Mouse (Mus musculus) lung, embryonic 16.5 days (tissue): ENCODE results near the gene Svopl. TPM values are rescaled to one million over a fixed set of nuclear protein-coding genes. Genes with fewer than 3 reads are reported as not detected.

ENCODE experiments used
- ATAC-seq: fragments of 200-750 bp; cut with Nextera tagmentation; 2 replicates; pipeline ENCODE4 v1.8.0; 2017; ENCODE audit warnings: low read depth, mild to moderate bottlenecking, moderate library complexity
- H3K27ac ChIP-seq: fragments of 300-500 bp; sonication (generic); 2 replicates; pipeline ENCODE4 v1.5.1; 2014; ENCODE audit warnings: mild to moderate bottlenecking, control low read depth, low read length
- H3K27me3 ChIP-seq: fragments of 300-500 bp; sonication (generic); 2 replicates; pipeline ENCODE4 v1.6.1; 2014; ENCODE audit warnings: low read depth, low read length, mixed read lengths; ENCODE audit not compliant: control insufficient read depth, insufficient read depth
- H3K36me3 ChIP-seq: fragments of 300-500 bp; sonication (generic); 2 replicates; pipeline ENCODE4 v1.6.1; 2014; ENCODE audit warnings: low read length; ENCODE audit not compliant: control insufficient read depth, insufficient read depth
- H3K4me1 ChIP-seq: fragments of 300-500 bp; sonication (generic); replicated peaks from 2 replicates; pipeline ENCODE4 v1.6.1; 2014; ENCODE audit warnings: low read length, mixed read lengths; ENCODE audit not compliant: control insufficient read depth, insufficient read depth
- H3K4me2 ChIP-seq: fragments of 300-500 bp; sonication (generic); 2 replicates; pipeline ENCODE4 v1.6.1; 2014; ENCODE audit warnings: low read depth, low read length, control low read depth
- H3K4me3 ChIP-seq: fragments of 300-500 bp; sonication (generic); 2 replicates; pipeline ENCODE4 v1.5.1; 2014; ENCODE audit warnings: mild to moderate bottlenecking, low read length, control low read depth
- H3K9ac ChIP-seq: fragments of 300-500 bp; sonication (generic); 2 replicates; pipeline ENCODE4 v1.6.1; 2014; ENCODE audit warnings: low read length, control low read depth
- H3K9me3 ChIP-seq: fragments of 300-500 bp; sonication (generic); 2 replicates; pipeline ENCODE4 v1.6.1; 2016; ENCODE audit warnings: low read length; ENCODE audit not compliant: control insufficient read depth
- WGBS: fragments of 180-500 bp; shearing (Covaris S2); extraction: QIAGEN DNeasy Blood & Tissue Kit; methylation state at CpG from one replicate; pipeline ENCODE4 v1.1.7; 2014; 5-methylcytosine and 5-hydroxymethylcytosine counted together
- polyA plus RNA-seq: library from polyadenylated mRNA; unstranded; fragments of >200 nt; fragmentation: Nextera tagmentation; extraction: Ambion mirVana; gene quantifications from 2 replicates; pipeline ENCODE4 v1.2.1, GENCODE M21; 2015

The Svopl gene
- polyA plus RNA-seq, 1 experiment from 2014 or later: 1.6 TPM

DNA sequence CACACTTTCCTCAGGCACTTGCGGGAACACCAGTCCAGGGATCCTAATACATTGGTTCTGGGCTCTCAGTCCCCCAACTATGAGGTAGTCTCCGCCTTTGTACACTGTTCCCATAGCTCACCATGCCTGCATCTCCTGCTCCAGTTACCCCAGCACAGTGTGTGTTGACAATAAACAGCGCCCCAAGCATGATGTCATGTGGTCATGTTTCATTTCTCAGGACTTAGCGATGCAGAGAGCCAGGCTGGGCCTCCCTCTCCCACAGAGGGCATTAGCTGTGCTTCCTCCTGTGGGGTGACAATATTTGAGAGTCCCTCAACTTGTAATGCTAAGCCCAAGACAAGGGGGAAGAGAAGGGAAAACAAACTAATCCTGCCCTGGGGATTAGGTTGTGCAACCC is 1.2 kb upstream of the Svopl start:
- 73% methylated on average over 4 of the region's 4 CpGs for WGBS
- no peak overlapping the region for H3K27ac ChIP-seq
- H3K36me3 ChIP-seq: no peaks in the 10 kb centered on the region
- no peaks in the 10 kb centered on the region; the same call in 1 of the 2 replicates for H3K9me3 ChIP-seq
- peaks cover 4% of the 10 kb centered on the region; the same call in 1 of the 2 replicates for H3K4me1 ChIP-seq
- ATAC-seq: no peak
- no peak overlapping the region for H3K9ac ChIP-seq
- H3K4me2 ChIP-seq: no peak overlapping the region
- H3K4me3 ChIP-seq: no peak overlapping the region
- no peaks in the 10 kb centered on the region for H3K27me3 ChIP-seq

DNA sequence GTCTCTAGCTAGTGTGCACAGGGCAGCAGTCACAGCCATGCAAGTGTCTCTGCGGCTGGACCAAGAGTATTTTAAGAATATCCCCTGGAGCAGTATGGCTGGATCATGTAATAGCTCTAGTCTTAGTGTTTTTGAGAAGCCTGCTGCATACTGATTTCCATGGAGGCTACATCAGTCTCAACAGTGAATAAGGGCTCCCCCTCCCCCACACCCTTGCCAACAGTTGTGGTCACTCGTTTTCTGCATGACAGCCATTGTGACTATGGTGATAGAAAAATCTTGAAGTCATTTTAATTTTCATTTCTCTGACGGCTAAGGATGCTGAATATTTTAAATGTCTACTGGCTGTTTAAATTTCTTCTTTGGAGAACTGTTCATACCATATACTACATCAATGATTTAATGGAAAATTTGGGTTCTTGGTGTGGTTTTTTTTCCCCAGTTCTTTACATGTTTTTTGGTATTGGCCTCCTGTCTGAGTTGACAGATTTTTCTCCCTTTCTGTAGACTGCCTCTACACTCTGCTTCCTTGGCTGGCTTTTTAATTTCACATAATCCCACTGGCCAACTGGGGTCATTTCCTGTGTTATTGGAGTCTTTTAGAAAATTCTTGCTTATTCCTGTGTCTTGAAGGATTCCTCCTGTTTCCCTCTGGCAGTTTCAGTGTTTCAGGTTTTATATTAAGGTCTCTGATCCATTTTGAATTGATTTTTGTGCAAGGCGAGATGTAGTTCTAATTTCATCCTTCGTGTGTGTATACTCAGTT is 13.8 kb downstream of the Svopl start:
- Histone ChIP-seq H3K4me1 (peaks cover 17% of the 10 kb centered on the region), H3K36me3 (no peaks in the 10 kb centered on the region), H3K27me3 (no peaks in the 10 kb centered on the region), H3K9ac (no peak overlapping the region), H3K4me2 (no peak overlapping the region), H3K9me3 (no peaks in the 10 kb centered on the region), H3K4me3 (no peak overlapping the region), H3K27ac (peak overlapping the region; percentile 59)
- peak; percentile 61; the same call in 1 of the 2 replicates for ATAC-seq
- 59% methylated on average over 5 of the region's 5 CpGs for WGBS

DNA sequence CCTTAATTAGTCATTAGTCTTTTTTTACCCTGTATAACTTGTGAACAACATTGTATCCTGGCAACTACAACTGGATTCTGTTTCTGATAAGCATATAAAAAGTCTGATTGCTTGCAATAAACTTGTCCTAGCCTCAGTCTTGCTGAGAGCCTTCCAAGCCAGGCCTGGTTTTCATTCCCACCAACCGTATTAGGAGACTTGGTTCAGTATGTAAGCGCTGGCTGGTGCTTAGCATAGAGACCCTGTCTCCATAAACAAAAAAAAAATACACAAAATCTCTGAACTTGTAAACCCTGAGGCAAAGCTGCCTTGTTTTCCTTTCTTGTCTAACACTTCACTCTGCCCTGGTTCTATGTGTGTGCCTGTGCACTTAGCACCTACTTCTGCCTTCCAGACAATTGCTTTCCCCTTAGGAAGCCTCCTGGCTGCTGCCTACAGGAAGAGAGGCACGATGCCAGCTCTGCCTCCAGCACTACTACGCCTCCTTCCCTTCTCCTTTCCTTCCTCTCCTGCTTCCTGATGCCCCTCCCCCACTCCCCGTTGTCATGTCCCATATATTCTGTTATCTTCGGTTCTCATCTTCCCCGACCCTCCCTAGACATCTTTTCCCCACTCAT is 14.8 kb downstream of the Svopl start:
- Histone ChIP-seq H3K4me3 (no peak overlapping the region), H3K9me3 (no peaks in the 10 kb centered on the region), H3K9ac (no peak overlapping the region), H3K4me2 (no peak overlapping the region), H3K27ac (peak overlapping the region; percentile 59), H3K36me3 (no peaks in the 10 kb centered on the region), H3K4me1 (peaks cover 17% of the 10 kb centered on the region), H3K27me3 (no peaks in the 10 kb centered on the region)
- WGBS: 24% methylated on average over 7 of the region's 7 CpGs
- peak; percentile 63 for ATAC-seq

DNA sequence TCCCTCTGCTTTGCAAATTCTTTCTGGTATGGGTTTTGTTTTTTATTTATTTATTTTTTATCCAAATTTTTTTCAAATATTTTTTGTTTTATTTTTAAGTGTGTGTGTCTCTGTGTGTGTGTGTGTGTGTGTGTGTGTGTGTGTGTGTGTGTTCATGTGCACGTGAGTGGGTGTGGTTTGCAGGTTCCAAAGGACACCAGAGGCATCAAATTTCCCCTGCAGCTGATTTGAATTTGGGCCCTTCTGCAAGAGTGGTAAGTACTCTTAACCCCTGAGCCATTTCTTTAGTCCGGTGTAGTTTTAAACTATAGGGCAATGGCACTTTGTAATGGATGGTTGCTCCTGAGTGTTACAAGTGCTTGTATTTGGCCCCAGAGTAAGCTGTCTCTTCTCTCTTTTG is 18.6 kb downstream of the Svopl start:
- Histone ChIP-seq H3K27ac (no peak overlapping the region), H3K36me3 (no peaks in the 10 kb centered on the region), H3K9ac (no peak overlapping the region), H3K9me3 (no peaks in the 10 kb centered on the region), H3K4me2 (no peak overlapping the region), H3K4me1 (peaks cover 13% of the 10 kb centered on the region), H3K27me3 (no peaks in the 10 kb centered on the region), H3K4me3 (no peak overlapping the region)
- WGBS: 31% methylated on average over 2 of the region's 2 CpGs
- ATAC-seq: no peak

DNA sequence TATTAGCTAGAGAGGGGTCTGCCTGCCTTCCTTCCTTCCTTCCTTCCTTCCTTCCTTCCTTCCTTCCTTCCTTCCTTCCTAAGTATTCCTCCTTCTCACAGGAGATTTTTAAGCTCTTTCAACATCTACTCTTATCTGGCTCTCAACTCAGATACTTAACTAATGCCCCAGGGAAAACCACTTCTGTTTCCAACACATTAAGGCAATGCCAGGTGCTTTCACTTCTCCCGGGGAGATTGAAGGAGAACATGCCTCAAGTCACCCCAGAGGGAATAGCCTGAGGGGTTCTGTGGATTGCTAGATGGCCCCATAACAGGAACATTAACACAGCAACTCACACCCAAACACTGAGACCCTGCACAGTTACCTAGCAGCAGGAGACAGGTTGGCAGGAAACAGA is 19.0 kb downstream of the Svopl start:
- H3K9me3 ChIP-seq: no peaks in the 10 kb centered on the region
- no peak overlapping the region for H3K4me3 ChIP-seq
- ATAC-seq: no peak
- no peaks in the 10 kb centered on the region for H3K36me3 ChIP-seq
- no peaks in the 10 kb centered on the region for H3K27me3 ChIP-seq
- 38% methylated on average over 1 of the region's 1 CpGs for WGBS
- peaks cover 12% of the 10 kb centered on the region for H3K4me1 ChIP-seq
- H3K27ac ChIP-seq: peak overlapping the region; percentile 51; the same call in 1 of the 2 replicates
- no peak overlapping the region for H3K4me2 ChIP-seq
- no peak overlapping the region for H3K9ac ChIP-seq

DNA sequence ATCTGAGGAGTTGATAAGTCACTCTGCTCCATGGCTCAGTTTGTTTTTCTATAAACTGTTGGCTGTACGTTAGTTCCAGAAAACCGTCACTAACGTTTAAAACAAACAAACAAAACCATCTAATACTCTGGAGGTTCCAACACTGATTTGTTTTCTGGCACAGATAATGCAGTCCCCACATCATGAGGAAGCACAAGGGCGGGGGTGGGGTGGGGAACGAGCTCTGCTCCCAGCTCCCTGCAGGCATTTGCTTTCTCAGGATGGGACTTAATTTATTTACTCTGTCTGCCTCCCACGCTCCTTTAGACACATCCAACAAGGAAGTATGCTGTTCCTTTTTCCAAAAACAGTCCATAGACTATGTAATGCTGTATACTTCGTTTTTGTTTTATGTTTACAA is 23.5 kb downstream of the Svopl start:
- no peaks in the 10 kb centered on the region for H3K36me3 ChIP-seq
- no peak overlapping the region for H3K4me2 ChIP-seq
- WGBS: 13% methylated on average over 7 of the region's 7 CpGs
- no peaks in the 10 kb centered on the region for H3K9me3 ChIP-seq
- H3K4me3 ChIP-seq: no peak overlapping the region
- no peak overlapping the region for H3K27ac ChIP-seq
- no peaks in the 10 kb centered on the region for H3K27me3 ChIP-seq
- ATAC-seq: peak; percentile 86
- no peak overlapping the region for H3K9ac ChIP-seq
- H3K4me1 ChIP-seq: peaks cover 3% of the 10 kb centered on the region; the same call in 1 of the 2 replicates

DNA sequence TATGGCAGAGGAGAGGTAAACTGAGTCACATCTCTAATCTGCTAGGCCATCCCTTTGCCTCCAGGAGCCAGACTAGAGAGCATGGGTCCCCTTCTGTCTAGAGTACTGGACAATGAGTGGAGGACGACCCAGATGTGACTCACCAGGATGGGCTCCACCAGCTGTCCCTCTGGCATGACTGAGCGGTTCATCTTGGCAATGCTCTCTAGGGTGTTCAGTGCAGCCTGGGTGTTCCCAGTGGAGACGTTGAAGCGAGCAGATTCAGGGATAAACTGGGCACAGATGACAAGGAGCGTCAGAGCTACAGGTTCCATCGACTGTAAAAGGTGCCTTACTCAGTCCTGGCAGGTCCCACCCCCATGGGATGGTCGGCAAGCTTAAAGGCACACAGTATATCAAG is 25.4 kb downstream of the Svopl start:
- ATAC-seq: no peak
- H3K27ac ChIP-seq: no peak overlapping the region
- H3K27me3 ChIP-seq: no peaks in the 10 kb centered on the region
- H3K4me1 ChIP-seq: peaks cover 3% of the 10 kb centered on the region; the same call in 1 of the 2 replicates
- whole genome bisulfite sequencing: 80% methylated on average over 7 of the region's 7 CpGs
- H3K4me2 ChIP-seq: no peak overlapping the region
- H3K9me3 ChIP-seq: no peaks in the 10 kb centered on the region
- H3K36me3 ChIP-seq: no peaks in the 10 kb centered on the region
- no peak overlapping the region for H3K9ac ChIP-seq
- no peak overlapping the region for H3K4me3 ChIP-seq

DNA sequence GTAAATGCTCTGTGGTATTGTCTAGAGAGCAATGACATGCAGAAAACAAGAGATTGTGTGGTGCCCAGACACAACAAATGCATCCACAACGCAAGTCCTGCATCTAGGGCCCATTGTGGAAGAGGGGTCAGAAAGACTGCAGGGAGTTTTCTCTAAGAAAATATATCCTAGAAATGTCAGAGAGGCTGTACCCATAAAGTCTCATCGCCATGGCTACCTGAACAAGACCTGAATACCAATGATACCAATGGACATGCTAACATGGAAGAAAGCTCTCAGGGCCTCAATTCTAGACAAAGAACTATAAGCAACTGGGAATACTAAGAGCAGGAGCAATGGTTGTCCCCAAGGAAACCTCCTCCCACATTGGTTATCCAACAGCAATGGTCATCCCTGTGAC is 34.0 kb downstream of the Svopl start:
- Histone ChIP-seq H3K27ac (no peak overlapping the region), H3K9ac (no peak overlapping the region), H3K9me3 (no peaks in the 10 kb centered on the region), H3K4me2 (no peak overlapping the region), H3K27me3 (no peaks in the 10 kb centered on the region), H3K4me3 (no peak overlapping the region), H3K4me1 (no peaks in the 10 kb centered on the region), H3K36me3 (no peaks in the 10 kb centered on the region)
- WGBS: 87% methylated on average over 2 of the region's 2 CpGs
- ATAC-seq: no peak

DNA sequence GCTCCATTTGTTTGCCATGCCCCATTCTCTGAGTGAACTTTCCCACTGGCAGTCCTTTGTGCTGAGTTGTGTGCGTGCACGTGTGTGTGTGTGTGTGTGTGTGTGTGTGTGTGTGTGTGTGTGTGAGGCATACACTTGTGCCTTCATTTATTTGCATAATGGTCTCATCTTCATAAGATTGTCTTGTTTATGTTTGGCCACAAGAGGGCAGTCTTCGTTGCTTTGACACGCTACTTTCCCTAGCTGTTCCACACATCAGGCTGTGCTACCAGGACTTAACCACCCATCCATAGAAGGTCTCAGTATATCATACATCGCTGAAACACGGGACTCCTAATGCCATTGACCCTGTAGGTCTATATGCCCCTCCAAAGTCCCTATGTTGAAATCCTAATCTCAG is 39.3 kb downstream of the Svopl start:
- Histone ChIP-seq H3K9me3 (no peaks in the 10 kb centered on the region), H3K4me3 (no peak overlapping the region), H3K4me1 (no peaks in the 10 kb centered on the region), H3K36me3 (no peaks in the 10 kb centered on the region), H3K27me3 (no peaks in the 10 kb centered on the region), H3K27ac (no peak overlapping the region), H3K9ac (no peak overlapping the region), H3K4me2 (no peak overlapping the region)
- 10% methylated on average over 6 of the region's 6 CpGs for WGBS
- ATAC-seq: peak; percentile 47; the same call in 1 of the 2 replicates
